Mouse (Mus musculus): ENCODE results near the gene Olfr12.
A peak's percentile ranks its signal among the peaks of the same experiment; 100 is the strongest.

Olfr12 gene

DNA sequence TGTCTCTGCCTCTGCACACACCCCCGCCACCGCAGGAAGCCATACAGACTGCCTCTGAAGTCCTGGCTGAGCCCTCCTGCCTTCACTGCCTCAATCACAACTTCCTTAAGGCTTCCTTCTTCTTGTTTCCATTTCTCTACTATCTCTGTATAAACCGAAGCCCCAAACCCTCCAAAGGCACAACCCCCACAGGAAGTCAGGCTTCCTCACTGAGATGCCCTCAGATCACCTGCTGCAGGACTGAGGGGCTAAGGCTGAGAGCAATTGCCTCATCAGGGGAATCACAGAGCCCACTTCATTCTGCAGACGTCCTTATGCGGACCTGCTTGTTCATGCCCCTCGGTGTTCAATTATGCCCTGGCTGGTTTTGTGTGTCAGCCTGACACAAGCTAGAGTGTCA, 22.8 kb downstream of the Olfr12 start:
- DNase-seq (ENCODE audit: low read depth, low spot score) = no peak

DNA sequence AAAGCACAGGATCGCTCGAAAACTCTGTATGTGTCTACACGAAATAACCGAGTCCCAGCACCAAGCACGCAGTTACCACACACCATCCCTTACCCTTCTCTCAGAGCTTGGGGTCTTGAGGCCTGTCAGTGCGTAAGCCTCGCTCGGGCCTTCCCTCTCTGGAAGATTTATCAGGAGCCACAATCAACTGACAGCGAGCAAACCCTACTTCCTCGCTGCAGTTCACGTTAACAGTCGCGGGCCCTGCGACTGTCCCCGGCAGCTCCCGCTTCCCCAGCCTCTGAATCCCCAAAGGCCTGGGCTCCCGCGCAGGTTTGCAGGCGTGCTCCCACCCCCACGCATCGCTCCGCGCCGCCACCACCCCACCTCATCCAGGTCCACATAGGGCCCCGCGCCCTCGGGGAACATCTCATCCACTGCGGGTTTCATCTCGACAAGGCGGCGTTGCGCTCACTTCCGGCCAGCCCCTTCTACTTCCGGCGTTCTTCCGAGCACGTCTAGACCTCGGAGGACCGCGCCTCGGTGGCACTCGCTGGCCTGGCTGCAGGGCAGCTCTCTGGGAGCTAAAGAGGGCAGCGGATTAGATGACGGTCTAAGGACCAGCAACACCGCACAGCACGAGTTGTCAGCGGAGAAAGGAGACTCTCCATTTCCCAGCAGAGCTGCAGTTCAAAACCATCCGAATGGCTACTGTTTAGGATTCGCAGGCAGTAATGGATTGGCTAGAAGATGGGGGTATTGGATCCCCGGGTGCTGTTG, 24.1 kb downstream of the Olfr12 start, which contains the start of gene Cops9:
Gene Cops9, minus strand, starts transcription at position 472 of the 759 bp plus-strand sequence.
- peak; percentile 66 for DNase-seq (ENCODE audit: low read depth, low spot score)

DNA sequence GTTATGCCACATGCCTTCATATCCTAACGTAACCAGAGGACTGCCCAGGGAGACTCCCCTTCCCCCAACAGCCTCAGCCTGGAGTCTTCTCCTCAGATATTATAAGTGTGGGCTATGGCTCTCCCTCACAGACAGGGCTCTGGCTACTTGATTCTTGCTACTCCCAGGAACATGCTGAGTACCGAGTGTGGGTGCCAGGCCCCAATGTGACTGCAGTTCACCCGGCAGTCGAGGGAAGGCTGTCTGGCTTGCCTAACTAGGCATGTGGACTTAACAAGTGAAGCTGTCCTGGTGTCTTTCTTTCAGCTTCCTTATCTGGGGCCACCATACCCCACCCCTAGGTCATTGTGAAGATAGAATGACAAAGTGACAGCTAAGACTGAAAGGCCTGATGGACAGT, 26.1 kb downstream of the Olfr12 start:
- no peak for DNase-seq (ENCODE audit: low read depth, low spot score)

DNA sequence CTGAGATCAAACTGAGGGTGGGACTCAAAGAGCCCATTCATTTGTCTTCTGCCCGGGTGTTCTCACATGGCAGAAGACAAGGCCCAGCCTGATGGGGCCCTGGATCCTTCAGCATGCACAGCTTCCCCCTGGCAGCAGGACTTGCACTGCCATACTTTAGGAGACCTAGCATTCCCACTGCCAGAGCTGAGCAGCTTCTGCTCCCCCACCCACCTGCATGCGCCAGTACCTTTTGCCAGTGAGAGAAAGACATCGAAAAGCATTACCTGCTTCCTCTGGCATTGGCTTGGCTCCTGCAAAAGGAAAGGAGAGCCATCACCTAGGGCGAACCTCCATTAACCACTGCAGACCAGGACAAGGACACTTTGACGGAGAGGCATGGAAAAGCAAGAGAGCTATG, 27.3 kb downstream of the Olfr12 start:
- DNase-seq (ENCODE audit: low read depth, low spot score) = no peak

DNA sequence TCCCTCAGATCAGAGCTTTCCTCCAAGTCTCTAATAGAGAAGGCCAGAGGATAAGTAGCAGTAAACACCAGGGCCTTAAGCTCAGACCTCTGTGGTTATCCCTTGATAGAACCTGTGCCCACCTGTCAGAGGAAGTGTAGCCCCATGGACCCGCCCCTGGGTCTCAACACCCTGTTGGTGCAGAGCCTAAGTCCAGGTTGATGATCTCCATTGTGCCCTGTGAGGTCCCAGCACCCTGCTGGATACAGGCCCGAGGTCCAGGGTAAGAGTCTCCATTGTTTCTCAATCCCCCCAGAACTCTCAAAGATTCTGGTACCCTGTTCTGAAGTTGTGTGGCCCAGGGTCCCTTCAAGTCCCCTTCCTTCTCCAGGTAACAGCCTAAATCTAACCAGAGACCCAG, 28.5 kb downstream of the Olfr12 start:
- DNase-seq (ENCODE audit: low read depth, low spot score) = no peak

DNA sequence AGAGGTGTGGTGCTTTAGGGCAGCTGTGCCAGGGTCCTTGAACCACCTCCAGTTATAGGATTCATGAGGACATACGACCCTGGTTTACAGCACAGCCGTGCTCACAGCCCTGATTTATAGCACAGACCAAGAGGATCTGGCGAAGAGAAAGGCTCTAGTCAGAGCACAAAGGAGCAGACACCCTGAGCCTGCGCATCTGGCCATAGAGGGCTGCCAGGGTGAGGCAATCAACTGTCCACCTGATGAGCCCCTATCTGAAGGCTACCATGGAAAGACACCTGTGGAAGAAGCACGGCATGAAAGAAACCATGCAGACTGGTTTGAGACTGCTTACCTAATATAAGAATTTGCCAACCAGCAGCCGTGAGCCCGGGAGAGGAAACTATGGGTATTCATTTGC, 29.0 kb downstream of the Olfr12 start:
- DNase-seq (ENCODE audit: low read depth, low spot score) = no peak

DNA sequence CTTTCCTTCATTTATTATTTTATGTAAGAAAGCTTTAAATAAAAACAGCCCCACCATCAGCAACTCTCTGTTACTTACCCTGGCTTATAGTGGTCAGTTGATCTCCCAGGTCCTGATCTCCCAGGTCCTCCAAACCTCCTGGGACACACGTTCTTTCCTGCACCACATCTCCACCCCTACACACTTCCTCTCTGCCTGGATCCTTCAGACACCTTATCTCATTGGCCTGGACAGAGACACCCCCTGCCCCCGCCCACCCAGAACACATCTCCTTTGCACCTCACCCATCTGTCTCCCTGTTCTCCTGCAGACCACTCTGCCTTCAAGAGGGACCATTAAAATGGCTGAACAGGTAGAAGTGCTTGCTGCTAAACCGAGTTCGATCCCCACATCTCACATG, 29.4 kb downstream of the Olfr12 start:
- DNase-seq (ENCODE audit: low read depth, low spot score) = no peak

DNA sequence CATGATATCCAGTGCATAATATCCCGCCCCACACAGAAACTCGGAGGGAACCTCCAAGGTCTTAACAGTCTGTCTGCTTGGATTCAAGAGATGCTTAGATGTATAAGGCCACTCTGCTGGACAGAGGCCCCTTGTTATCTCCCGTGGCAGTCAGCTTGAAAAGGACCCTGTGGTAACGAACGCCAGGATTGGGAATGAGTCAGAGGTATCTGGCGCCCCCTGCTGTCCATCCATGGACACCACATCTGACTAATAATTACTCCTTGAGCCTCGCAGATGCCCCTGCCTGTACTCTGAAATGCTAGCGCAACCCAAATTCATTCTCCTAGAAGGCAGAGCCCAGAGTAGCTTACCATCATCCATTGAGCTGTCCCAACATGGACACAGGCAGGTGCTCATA, 30.2 kb downstream of the Olfr12 start:
- DNase-seq (ENCODE audit: low read depth, low spot score) = no peak

DNA sequence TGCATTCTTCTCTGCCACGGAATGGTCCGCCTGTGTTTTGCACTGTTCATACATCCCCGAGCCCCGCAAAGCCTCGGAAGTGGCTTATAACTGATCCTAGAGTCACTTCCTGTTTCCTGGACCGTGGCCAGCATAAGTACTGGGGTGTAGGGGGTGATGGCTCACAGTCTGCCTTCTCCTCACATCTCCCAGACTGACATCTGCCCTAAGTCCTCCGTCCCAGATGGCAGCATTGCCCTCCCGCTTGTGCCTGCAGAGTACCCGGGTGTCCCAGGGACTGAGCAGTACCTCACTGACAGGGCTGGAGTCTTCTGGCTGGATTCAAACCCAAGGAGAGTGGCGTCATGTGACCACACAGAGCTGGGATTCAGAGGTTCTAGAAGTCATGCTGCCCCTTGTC, 30.6 kb downstream of the Olfr12 start:
- DNase-seq (ENCODE audit: low read depth, low spot score) = no peak

DNA sequence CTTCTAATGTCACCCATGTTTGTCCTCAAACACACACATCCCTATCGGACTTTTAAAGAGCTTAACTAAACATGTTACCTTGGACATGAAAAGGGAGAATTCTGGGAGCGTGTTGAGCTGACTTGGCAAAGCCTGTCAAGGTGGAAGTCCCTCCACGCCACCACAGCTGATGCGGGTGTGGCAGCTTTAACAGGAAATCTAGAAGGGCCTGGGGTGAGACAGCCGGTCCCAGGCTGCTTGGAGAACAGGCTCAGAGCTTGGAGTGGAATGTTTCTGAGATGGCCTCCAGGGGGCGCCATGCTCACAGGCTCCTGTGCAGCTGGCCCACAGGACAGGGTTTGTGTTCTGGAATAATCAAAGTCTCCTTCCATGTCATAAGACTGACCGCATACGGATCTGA, 31.1 kb downstream of the Olfr12 start, which contains the start of gene Otos:
Gene Otos, minus strand, starts transcription at position 169 of the 400 bp plus-strand sequence.
- DNase-seq (ENCODE audit: low read depth, low spot score) = no peak

DNA sequence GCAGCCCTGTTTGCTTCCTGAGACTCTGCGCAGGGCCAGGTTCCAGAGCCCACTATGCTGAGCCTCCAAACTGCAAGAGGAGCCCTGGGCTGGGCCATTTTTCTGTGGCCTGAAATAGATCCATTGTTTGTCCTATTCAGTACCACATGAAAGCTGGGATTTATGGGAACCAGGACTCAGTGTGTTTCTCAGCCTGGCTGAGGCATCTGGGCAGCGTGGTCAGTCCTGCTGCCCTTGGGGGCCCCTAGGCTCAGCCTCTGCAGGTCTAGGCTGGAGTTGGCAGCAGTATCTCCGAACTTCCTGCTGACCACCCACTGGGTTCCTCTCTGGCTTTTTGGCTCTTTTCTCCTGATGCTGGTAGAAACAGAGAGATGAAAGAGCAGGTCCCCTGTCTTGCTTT, 33.9 kb downstream of the Olfr12 start:
- DNase-seq (ENCODE audit: low read depth, low spot score) = no peak

DNA sequence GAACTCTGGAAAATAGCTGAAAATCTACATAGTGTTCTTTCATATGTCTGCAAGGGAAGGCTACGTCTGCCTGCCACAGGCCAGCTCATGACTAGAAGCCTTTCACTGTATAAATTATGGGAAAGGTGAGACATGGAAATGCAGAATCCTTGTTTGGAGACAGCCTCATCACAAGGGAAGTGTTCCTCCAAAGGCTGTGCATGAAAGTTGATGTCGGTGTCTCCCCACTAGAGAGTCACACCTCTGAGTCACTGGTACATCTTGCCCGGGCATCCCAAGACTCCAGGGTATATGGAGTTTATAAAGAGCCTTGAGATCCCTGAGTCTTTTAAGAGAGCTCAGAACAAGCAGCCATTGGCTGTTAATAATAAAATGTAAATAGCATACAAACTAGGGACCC, 35.6 kb downstream of the Olfr12 start:
- DNase-seq (ENCODE audit: low read depth, low spot score) = no peak

DNA sequence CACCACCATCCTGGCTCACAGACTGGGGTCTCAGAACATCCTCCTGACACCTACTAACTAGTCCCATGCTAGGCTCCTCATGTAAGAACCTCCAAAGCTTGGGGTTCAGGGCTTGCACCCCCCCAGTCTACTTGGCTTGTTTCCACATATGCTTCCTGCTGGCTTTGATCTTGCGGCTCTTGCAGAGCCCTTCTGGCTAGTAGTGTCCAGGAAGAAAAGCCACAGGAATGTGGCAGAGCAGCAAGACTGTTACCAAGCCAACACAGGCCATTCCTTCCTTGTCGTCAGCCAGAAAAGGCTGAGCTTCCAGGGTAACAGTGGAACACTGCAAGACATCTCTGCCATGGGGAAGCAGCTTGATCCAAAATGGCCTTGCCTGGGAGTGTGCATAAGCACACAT, 37.1 kb downstream of the Olfr12 start:
- DNase-seq (ENCODE audit: low read depth, low spot score) = no peak

DNA sequence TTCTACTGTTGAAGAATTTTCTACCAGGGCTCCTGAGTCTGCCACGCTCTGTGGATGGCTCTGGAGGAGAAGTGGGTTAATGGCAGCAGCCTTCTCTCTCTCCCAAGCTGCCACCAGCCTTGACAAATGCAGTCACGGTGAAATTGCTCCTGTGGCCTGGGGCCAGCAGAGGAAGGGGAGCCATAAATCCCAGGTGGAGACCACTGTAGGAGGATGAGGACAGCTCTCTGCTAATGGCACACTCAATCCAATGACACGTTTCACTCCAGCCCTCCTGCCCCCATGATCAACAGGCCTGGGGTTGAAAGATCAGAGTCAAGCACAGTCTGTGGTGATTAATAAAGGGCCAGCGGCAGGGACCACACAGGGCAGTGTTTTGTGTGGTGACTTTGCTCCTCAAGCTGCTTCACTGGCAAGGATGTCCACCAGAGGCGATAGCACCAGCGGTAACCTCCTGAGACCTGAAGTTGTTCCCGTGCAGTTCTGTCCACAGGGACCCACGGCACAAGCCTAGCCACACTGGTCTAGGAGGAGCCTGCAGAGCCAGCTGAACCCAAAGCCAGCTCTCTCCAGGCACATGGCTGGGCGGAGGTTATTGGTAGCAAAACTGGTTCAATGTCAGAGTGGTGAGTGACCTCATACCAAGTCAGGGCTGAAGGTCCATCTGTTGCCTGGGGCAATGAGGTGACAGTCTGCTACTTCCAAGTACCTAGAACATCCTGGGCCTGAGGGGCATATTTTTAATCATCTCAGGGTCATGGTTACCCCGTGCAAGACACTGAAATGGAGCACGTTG, 39.6 kb downstream of the Olfr12 start:
- DNase-seq (ENCODE audit: low read depth, low spot score) = no peak

DNA sequence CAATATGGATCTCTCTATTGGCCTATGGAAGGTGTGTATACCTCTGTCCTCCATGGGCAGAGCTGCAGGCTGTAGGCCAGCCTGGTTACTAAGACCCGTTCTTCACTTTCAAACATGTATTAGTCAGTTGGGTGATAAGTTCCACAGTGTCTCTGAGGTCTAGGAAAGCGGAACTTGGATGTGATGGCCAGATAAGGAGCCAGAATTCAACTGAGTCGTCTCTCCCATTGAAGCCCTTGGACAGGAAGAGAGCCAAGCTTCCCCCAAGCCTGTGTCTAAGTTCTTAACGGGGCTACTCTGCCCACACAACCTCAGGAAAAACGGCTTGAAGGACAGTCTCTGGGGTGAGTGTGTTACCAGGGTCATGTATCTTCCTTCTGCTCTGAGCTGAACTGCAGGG, 41.8 kb downstream of the Olfr12 start:
- no peak for DNase-seq (ENCODE audit: low read depth, low spot score)

DNA sequence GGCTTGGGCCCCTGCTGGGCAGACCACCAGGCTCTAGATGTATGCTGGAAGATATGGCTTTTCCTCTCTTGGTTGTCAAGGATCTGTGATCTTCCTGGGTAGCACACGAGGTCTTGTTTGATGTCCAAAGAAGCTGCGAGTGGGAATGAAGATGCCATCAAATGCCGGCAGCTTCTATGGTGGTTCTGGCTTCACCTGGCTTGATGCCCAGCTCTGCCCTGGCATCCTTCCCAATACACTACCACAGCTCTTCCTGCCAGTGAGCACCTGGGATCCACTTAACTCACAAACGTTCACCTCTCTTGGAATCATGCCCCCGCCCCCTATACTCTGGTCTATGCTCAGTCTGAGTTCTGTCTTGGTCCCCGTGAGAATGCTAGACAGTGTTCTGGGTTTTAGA, 49.5 kb downstream of the Olfr12 start:
- no peak for DNase-seq (ENCODE audit: low read depth, low spot score)

DNA sequence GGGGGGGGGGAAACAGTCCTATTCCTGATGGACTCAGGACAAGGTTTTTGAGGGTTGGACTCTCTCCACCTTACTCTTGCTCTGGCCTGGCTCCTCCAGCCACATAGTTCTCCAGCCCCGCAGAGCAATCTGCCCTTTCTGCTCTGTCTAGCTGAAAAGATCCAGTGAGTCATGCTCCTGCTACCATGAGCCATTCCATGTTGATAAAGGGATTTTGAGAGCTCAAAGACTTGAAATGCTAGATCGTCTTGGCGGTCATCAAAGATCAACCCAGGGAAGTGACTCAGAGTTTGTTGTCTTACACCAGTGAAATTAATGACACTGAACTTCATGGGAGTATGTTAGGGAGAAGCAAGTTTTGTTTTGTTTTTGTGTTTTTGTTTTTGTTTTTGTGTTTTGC, 51.8 kb downstream of the Olfr12 start:
- no peak for DNase-seq (ENCODE audit: low read depth, low spot score)

DNA sequence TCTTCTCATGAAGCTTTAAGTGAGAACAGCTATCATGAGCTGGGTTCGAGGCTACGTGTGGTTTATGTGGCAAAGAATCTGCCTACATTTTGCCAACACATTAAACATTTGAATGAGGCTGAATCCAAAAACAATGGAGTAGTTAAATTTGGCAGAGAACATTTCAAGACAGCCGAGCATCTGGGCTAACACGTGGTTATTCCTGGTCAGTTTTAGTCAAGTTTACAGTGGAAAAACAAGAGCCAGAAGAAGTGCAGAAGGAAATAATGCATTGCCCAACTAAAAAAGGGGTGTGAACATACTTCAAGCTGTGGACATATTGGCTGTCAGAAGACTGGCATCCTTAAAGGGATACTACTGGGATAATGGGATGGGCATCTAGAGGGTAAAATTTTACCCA, 53.7 kb downstream of the Olfr12 start:
- no peak for DNase-seq (ENCODE audit: low read depth, low spot score)
